Mouse (Mus musculus): ENCODE data around the gene Igflr1. TPM values are rescaled to one million over a fixed set of nuclear protein-coding genes. Genes with fewer than 3 reads are reported as not detected.

Gene Igflr1
- total RNA-seq, 2 experiments from 2014 or later, result 6.4 to 6.5 TPM

- DNase-seq (ENCODE audit: low spot score in 2 of 2), result no peak
- Histone ChIP-seq H3K27ac (no peak overlapping the region), H3K4me3 (no peak overlapping the region)
- TF ChIP-seq CTCF (conservative IDR thresholded peaks at IDR 0.05), result no peak
Observed at GRCm38 (mm10) chr7:30540572-30540971, 24.7 kb upstream of the Igflr1 start.

GRCm38 (mm10) chr7:30544327-30544726 lies 20.9 kb upstream of the Igflr1 start:
- no peak for DNase-seq (ENCODE audit: low spot score in 2 of 2)
- no peak for TF ChIP-seq CTCF (conservative IDR thresholded peaks at IDR 0.05)
- no peak overlapping the region for H3K4me3 ChIP-seq
- H3K27ac ChIP-seq, result no peak overlapping the region

GRCm38 (mm10) chr7:30549880-30550279 lies 15.3 kb upstream of the Igflr1 start:
- Histone ChIP-seq H3K4me3 (no peak overlapping the region), H3K27ac (no peak overlapping the region)
- TF ChIP-seq CTCF (conservative IDR thresholded peaks at IDR 0.05), result no peak
- no peak for DNase-seq (ENCODE audit: low spot score in 2 of 2)

- no peak overlapping the region for H3K4me3 ChIP-seq
- DNase-seq (ENCODE audit: low spot score in 2 of 2), result no peak
- no peak overlapping the region for H3K27ac ChIP-seq
- TF ChIP-seq CTCF (conservative IDR thresholded peaks at IDR 0.05), result no peak
Observed at GRCm38 (mm10) chr7:30550603-30551002, 14.6 kb upstream of the Igflr1 start.

GRCm38 (mm10) chr7:30551445-30552101 lies 13.7 kb upstream of the Igflr1 start:
- peak overlapping the region; percentile 69 for H3K4me3 ChIP-seq
- DNase-seq (ENCODE audit: low spot score in 2 of 2), result no peak
- H3K27ac ChIP-seq, result peak overlapping the region; percentile 97
- peak; percentile 85 for TF ChIP-seq CTCF (conservative IDR thresholded peaks at IDR 0.05)

- H3K27ac ChIP-seq, result peak within 1 kb of the TSS; percentile 97
- H3K4me3 ChIP-seq, result peak within 1 kb of the TSS; percentile 69
- TF ChIP-seq CTCF (conservative IDR thresholded peaks at IDR 0.05), result 0 out of 2 replicates have a peak, but pooled peaks have one; percentile 26
- DNase-seq (ENCODE audit: low spot score in 2 of 2), result peak; percentile 93 to 98
Observed at GRCm38 (mm10) chr7:30552102-30553020, 12.9 kb upstream of the Igflr1 start, which contains the start of the genes Hspb6 and Proser3. Hspb6 (plus strand) TSS chr7:30552178. Proser3 (minus strand) TSS chr7:30552299.

GRCm38 (mm10) chr7:30553021-30553589 lies 12.1 kb upstream of the Igflr1 start:
- no peak; the same call in 1 of the 2 replicates for TF ChIP-seq CTCF (conservative IDR thresholded peaks at IDR 0.05)
- no peak for DNase-seq (ENCODE audit: low spot score in 2 of 2)
- peak overlapping the region; percentile 69 for H3K4me3 ChIP-seq
- peak overlapping the region; percentile 97 for H3K27ac ChIP-seq

- H3K4me3 ChIP-seq, result no peak overlapping the region
- TF ChIP-seq CTCF (conservative IDR thresholded peaks at IDR 0.05), result no peak
- peak overlapping the region; percentile 97; the same call in 1 of the 2 replicates for H3K27ac ChIP-seq
- DNase-seq (ENCODE audit: low spot score in 2 of 2), result no peak
Observed at GRCm38 (mm10) chr7:30553810-30554584, 11.2 kb upstream of the Igflr1 start.

GRCm38 (mm10) chr7:30556894-30557536 lies 8.2 kb upstream of the Igflr1 start:
- Histone ChIP-seq H3K4me3 (no peak overlapping the region), H3K27ac (no peak overlapping the region; the same call in 1 of the 2 replicates)
- no peak for DNase-seq (ENCODE audit: low spot score in 2 of 2)
- peak; percentile 57 for TF ChIP-seq CTCF (conservative IDR thresholded peaks at IDR 0.05)

- no peak for DNase-seq (ENCODE audit: low spot score in 2 of 2)
- TF ChIP-seq CTCF (conservative IDR thresholded peaks at IDR 0.05), result no peak
- H3K4me3 ChIP-seq, result peak overlapping the region; percentile 79
- peak overlapping the region; percentile 92 for H3K27ac ChIP-seq
Observed at GRCm38 (mm10) chr7:30557901-30558514, 7.2 kb upstream of the Igflr1 start.

- no peak for TF ChIP-seq CTCF (conservative IDR thresholded peaks at IDR 0.05)
Observed at GRCm38 (mm10) chr7:30558656-30559442, 6.4 kb upstream of the Igflr1 start.

More at GRCm38 (mm10) chr7:30558656-30559442, 6.4 kb upstream of the Igflr1 start:
- Histone ChIP-seq H3K4me3 (peak overlapping the region; percentile 79), H3K27ac (peak overlapping the region; percentile 92)
- DNase-seq (ENCODE audit: low spot score in 2 of 2), result no peak
